Mouse (Mus musculus): ENCODE data around the gene Wnt10b.
"Not testable (repeated sequence)": the region's sequence is repeated elsewhere in the genome, so short reads cannot be mapped to it uniquely, and the experiment has no call there.

Gene Wnt10b

GRCm38 (mm10) chr15:98777762-98778161, at the start of gene Wnt10b:
Wnt10b (minus strand) TSS chr15:98778150.
- DNase-seq (ENCODE audit: low spot score): no peak

DNA sequence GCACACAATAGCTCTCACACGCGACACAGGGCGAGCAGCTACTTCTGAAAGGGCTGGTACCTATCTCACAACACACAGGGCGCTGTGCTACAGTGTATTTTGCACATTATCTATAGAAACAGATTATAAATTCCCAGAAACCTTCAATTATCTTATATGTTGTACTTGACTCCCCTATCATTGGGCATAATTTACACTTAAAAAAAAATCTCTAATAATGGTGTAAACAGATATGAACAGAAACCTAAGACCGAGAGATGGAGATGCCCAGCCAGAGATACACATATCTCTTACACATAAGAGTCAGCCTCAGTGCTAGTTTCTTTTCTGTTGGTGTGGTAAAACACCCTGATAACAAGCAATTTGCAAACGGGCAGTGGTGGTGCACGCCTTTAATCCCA, 49.7 kb upstream of the Wnt10b start:
- DNase-seq (ENCODE audit: low spot score): no peak

DNA sequence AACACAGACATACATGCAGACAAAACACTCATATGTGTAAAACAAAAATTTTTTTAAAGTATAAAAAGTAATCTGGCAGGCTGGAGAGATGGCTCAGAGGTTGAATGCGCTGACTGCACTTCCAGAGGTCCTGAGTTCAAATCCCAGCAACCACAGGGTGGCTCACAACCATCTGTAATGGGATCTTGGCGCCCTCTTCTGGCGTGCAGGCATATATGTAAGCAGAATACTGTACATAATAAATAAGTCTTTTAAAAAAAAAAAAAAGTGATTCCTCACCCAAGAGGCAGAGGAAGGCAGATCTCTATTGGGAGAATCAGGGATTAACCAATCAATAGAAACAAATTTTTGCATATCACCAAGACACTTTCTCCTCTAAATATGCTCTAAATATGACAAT, 45.5 kb upstream of the Wnt10b start:
- no peak for DNase-seq (ENCODE audit: low spot score)

- DNase-seq (ENCODE audit: low spot score): no peak
Measured at GRCm38 (mm10) chr15:98822147-98822546, 44.2 kb upstream of the Wnt10b start.

- DNase-seq (ENCODE audit: low spot score): no peak
Measured at GRCm38 (mm10) chr15:98821403-98821802, 43.5 kb upstream of the Wnt10b start.

- no peak for DNase-seq (ENCODE audit: low spot score)
Measured at GRCm38 (mm10) chr15:98820937-98821336, 43.0 kb upstream of the Wnt10b start.

- no peak for DNase-seq (ENCODE audit: low spot score)
Measured at GRCm38 (mm10) chr15:98818171-98818570, 40.2 kb upstream of the Wnt10b start.

DNA sequence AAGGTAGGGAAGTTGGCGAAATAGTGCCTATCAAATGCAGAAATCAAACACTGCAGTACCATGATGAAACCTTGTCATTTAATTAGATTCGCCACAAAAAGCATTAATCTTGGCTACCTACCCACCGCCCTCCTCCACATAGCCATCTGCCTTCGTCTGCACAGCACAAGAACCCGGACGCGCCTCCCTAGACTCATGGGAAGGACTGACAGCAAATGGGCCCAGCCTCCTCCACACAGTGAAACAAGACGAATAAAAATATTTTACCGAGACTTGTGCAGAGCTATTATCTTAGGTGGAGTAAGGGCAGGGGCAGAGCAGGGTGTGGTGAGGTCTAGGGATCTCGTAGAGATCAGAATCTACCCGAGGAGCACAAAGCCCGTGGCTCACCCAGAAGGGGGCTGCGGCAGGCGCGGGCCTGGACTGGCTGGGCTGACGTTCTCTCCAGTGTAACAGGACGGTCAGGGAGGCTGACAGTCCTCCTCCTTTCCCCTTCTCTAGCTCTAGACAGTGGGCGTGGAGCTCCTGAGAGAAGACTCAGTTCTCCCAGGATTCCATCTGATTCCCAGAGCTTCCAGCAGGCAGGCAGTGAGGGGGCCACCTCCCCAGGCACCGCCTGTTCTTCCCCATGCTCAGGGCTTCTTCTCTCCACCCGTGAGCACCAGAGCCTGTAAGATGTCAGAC, 34.9 kb upstream of the Wnt10b start:
- no peak for DNase-seq (ENCODE audit: low spot score)

DNA sequence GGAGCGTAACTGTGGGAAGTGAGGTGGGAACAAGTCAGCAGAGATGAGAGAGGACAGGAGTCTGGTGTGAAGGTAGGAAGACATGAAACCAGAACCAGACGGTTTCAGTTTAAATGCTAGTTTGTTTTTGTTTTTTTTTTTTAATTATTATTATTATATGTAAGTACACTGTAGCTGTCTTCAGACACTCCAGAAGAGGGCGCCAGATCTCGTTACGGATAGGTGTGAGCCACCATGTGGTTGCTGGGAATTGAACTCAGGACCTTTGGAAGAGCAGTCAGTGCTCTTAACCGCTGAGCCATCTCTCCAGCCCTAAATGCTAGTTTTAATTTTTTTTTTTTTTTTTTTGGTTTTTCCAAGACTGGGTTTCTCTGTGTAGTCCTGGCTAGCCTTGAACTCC, 32.3 kb upstream of the Wnt10b start:
- not testable (repeated sequence) for DNase-seq (ENCODE audit: low spot score)

- DNase-seq (ENCODE audit: low spot score): no peak
Measured at GRCm38 (mm10) chr15:98809390-98809789, 31.4 kb upstream of the Wnt10b start, which contains the start of gene Ddn. Ddn (minus strand) TSS chr15:98809490.

- DNase-seq (ENCODE audit: low spot score): no peak
Measured at GRCm38 (mm10) chr15:98808651-98809134, 30.7 kb upstream of the Wnt10b start.

- DNase-seq (ENCODE audit: low spot score): no peak
Measured at GRCm38 (mm10) chr15:98807895-98808650, 30.1 kb upstream of the Wnt10b start.

DNA sequence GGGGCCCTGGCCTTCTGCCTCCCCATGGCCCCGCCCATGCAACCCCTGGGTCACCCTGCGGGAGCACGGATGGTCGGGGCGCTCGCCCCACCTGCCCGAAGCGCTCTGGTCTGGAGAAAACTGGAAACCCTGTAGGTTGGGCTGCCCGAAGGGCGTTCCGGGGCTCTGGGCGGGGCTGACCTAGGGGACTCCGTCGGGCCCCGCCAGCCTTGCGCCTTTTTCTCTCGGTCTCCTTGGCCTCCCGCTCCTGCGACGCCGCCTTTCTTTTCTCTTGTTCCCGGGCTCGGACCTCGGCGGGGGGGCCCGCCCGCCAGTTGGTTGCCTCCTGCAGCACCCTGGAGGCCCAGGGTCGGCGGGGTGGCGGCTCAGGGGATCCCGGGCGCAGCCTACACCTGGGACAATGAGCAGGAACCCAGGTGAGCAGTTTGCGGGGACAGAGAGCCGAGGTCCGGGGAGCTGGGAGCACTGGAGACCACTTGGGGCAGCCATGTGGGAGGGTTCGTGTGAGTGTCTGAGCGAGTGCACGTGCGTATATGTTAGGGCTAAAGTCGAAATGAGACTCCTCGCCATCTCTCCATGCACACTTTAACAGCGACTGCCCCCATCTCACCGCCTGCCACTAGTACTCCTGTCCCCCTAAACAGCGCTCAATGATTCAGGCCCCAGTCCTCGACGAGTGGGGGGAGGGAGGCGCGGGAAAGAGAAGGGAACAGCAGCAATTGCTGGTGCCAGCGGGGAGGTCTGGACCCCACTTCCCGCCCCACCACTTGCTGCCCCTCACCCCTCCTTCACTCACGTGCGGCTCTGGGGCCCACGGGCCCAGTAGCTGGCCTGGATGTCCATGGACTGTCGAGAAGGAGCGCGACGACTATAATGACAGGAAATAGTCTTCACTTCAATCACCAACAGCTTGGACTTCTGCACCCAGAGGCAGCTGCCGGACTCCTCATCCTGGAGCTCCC, 29.1 kb upstream of the Wnt10b start:
- DNase-seq (ENCODE audit: low spot score): no peak

DNA sequence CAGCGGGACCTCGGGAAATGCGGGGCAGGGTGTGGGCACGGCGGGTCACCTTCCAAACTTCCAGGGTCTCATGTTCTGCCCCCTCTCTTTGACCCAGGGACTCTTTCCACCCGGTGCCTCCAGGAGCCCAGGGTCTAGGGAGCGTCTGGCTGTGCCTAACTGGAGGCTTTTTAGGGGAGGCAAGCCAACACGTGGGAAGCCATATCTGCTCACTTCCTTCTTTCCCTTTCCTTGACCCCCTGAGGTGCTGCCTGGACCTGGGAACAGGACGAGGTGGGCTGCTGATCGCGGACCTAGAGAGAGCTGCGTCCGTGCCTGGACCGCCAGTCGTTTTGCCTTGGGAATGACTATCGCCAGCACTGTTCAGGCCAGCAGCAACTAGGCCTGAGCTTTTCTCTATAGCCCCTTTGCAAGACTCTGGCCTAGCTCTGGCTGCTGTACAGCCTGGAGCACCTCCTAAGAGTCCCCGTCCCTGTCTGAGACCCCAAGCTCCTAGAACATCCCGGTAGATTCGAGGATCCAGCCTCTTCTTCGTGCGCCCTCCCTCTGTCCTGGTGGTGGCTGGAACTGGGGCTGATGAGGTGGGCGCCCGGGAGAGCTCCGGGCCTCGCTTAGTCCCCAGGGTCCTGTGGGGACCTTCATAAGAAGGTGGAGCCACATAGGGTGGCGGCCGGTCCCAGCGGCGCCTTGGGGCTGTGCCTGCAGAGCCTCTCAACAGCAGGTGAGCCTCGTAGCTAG, 28.3 kb upstream of the Wnt10b start:
- DNase-seq (ENCODE audit: low spot score): no peak

DNA sequence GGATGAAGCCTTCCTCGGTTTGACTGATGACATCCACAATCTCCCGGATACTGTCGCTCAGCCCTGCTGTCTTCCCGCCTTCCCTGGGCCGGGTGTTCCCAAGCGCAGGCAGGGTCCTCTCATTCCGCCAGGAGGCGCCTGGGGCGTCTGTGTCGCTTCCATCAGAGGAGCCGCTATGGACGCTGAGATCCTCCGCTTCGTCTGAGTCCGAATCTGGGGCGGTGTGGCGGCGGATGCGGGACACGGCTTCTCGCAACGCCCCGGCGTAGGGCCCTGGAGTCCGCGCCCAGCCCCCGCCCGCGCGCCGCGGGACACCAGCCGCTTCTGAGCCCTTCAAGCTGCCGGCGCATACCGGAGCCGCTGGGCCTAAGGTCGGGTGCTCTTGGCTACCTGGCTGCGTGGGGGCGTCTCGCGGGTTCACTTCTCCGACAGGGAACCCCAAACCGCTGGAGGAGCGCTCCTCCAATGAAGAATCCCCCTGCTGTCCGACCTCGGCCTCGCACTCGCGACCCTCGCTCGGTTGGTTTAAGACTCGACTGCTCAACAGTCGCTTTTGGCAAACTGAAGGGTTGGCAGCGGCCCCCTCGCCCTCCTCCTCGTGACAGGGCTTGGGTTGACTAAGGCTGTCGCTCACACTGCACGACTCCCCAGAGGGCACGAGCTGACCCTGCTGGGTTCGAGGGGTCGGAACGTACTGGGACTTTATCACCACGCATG, 27.5 kb upstream of the Wnt10b start:
- peak; percentile 63 for DNase-seq (ENCODE audit: low spot score)

DNA sequence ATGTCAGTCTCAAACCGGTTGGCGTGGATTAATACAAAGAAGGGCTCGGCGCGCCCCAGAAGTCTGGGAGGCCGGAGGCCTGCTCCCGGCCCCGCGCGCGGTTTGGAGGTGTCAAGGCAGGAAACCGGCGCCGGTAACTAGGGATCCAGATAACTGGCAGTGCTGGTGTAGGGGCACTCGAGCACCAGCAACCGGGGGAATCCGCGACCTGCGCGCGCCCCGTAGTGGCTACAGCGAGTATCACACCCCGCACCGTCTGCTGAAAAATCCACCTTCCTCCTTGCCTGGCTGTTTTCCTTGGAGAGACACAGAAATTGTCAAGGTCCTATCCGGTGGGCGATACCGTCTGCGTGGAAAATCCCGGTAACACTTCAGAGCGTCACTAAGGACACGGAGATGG, 26.1 kb upstream of the Wnt10b start:
- peak; percentile 80 for DNase-seq (ENCODE audit: low spot score)

GRCm38 (mm10) chr15:98802926-98803325, 25.0 kb upstream of the Wnt10b start:
- DNase-seq (ENCODE audit: low spot score): no peak

DNA sequence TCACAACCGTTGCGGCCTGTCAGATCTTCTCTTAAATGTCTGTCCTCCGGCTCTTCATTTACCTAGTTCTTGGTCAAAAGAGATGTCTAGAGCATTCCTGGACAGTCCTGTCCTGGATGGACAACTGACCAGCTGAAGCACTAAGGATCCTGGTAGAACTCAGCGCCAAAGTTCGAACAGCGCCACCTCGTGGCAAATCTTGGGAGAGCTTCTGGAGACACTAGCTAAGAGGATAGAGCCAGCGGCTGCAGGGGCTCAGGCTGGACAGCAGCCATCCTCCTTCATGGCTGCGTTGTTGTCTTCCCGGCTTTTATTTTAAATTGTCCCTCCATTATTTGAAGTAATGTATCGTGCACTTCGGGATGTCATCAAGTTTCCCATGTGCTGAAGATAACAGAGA, 21.4 kb upstream of the Wnt10b start:
- peak; percentile 75 for DNase-seq (ENCODE audit: low spot score)

DNA sequence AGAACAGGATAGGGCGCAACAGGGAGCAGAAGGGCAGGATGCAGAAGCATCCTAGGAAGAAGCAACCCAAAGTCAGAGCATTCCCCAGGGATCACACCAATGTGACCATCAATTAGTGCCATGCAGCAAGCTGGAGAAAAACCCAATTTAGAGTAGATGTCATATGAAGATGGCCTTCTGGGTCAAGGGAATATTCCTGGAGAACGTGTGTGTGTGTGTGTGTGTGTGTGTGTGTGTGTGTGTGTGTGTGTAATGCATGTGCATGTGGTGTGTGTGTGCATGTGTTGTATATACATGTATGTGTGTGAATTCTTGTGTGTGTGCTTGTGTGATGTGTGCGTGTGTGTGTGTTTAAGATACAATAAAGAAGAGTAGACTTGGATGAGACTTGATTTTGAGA, 21.0 kb upstream of the Wnt10b start:
- DNase-seq (ENCODE audit: low spot score): no peak

DNA sequence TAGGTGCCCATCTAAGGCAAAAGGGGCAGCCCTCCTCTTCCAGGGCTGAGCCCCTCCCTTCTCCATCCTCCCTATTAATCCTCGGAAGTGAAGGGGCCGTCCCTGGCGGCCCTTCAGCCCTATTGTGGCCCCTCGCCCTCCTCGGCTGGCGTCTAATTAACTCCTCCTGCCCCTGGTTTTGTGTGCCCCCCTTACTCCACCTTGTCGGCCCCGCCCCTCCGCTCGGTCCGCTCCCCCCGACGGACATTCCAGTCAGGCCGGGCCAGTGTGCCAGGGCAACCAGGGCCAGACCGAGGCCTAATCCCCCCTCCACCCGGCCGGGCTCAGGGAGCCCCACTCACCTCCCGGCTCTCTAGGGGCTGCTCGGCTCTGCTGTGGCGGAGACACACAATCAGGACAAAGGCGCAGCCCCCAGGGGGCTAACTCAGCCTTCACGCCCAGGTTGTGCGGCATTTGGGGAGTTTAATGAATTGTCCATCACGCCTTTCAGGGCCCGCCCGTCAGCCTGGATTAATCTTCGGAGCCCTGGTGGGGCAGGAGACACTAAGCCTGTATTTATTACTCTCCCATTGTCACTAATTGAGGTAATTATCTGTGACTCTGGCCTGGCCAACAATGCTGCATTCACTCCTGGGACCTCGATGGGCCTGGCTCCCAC, 20.0 kb upstream of the Wnt10b start:
- no peak for DNase-seq (ENCODE audit: low spot score)
